Mouse (Mus musculus) forebrain, embryonic 12.5 days (tissue): Measurements from ENCODE around the gene Tmc6. TPM values are rescaled to one million over a fixed set of nuclear protein-coding genes. Genes with fewer than 3 reads are reported as not detected.
A peak's percentile ranks its signal among the peaks of the same experiment; 100 is the strongest.
"Not testable (repeated sequence)": the region's sequence is repeated elsewhere in the genome, so short reads cannot be mapped to it uniquely, and the experiment has no call there.

Source experiments
- ATAC-seq: fragments of 200-750 bp; cut with Nextera tagmentation; 2 replicates; pipeline ENCODE4 v1.8.0; 2017; ENCODE audit warnings: moderate TSS enrichment; ENCODE audit not compliant: low FRiP score
- H3K27ac ChIP-seq: fragments of 300-500 bp; sonication (generic); 2 replicates; pipeline ENCODE4 v1.5.1; 2016; ENCODE audit warnings: mild to moderate bottlenecking
- H3K27me3 ChIP-seq: fragments of 300-500 bp; sonication (generic); 2 replicates; pipeline ENCODE4 v1.6.1; 2016; ENCODE audit warnings: mild to moderate bottlenecking
- H3K36me3 ChIP-seq: fragments of 300-500 bp; sonication (generic); replicated peaks from 2 replicates; pipeline ENCODE4 v1.6.1; 2016; ENCODE audit warnings: mild to moderate bottlenecking
- H3K4me1 ChIP-seq: fragments of 300-500 bp; sonication (generic); 2 replicates; pipeline ENCODE4 v1.6.1; 2016
- H3K4me2 ChIP-seq: fragments of 300-500 bp; sonication (generic); 2 replicates; pipeline ENCODE4 v1.6.1; 2016; ENCODE audit warnings: mild to moderate bottlenecking, moderate library complexity
- H3K4me3 ChIP-seq: fragments of 300-500 bp; sonication (generic); replicated peaks from 2 replicates; pipeline ENCODE4 v1.5.1; 2016; ENCODE audit warnings: mild to moderate bottlenecking
- H3K9ac ChIP-seq: fragments of 300-500 bp; sonication (generic); 2 replicates; pipeline ENCODE4 v1.6.1; 2016; ENCODE audit warnings: mild to moderate bottlenecking
- H3K9me3 ChIP-seq: fragments of 300-500 bp; sonication (generic); 2 replicates; pipeline ENCODE4 v1.6.1; 2016
- WGBS: fragments of 180-500 bp; shearing (Covaris S2); methylation state at CpG from one replicate; pipeline ENCODE4 v1.1.7; 2016; 5-methylcytosine and 5-hydroxymethylcytosine counted together
- polyA plus RNA-seq: library from polyadenylated mRNA; unstranded; fragments of >200 nt; fragmentation: Nextera tagmentation; extraction: Ambion mirVana; gene quantifications from 2 replicates; pipeline ENCODE4 v1.2.1, GENCODE M21; 2016

Tmc6 gene
- polyA plus RNA-seq, 1 experiment from 2014 or later = 4.4 TPM

DNA sequence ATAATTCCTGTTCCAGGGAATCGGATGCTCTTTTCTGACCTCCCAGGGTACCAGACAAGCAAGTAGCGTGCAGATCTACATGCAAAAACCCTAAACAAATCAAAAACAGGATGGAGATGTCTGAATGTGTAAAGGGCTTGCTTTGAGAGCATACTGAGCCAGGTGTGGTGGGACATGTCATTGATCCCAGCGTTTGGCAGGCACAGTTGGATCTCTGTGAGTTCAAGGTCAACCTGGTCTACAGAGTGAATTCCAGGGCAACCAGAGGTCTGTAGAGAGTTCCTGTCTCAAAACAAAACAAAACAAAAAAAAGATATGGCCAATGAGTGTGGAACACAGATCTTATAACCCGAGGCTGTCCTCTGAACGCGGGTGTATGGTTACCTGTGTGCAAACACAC, 41.4 kb upstream of the Tmc6 start:
- Histone ChIP-seq H3K4me3 (no peak overlapping the region), H3K27ac (no peak overlapping the region), H3K4me1 (peaks cover 53% of the 10 kb centered on the region), H3K36me3 (peaks cover 51% of the 10 kb centered on the region), H3K27me3 (no peaks in the 10 kb centered on the region), H3K4me2 (peak overlapping the region; percentile 81; the same call in 1 of the 2 replicates), H3K9ac (no peak overlapping the region), H3K9me3 (no peaks in the 10 kb centered on the region)
- ATAC-seq = no peak
- WGBS = 91% methylated on average over 6 of the region's 6 CpGs

GRCm38 (mm10) chr11:117822728-117823241, 40.8 kb upstream of the Tmc6 start:
- Histone ChIP-seq H3K36me3 (peaks cover 56% of the 10 kb centered on the region), H3K27me3 (no peaks in the 10 kb centered on the region), H3K4me2 (no peak overlapping the region), H3K4me3 (no peak overlapping the region), H3K4me1 (peaks cover 47% of the 10 kb centered on the region), H3K9me3 (no peaks in the 10 kb centered on the region), H3K9ac (no peak overlapping the region), H3K27ac (no peak overlapping the region)
- no peak for ATAC-seq
- 92% methylated on average over 7 of the region's 7 CpGs for WGBS

- no peaks in the 10 kb centered on the region for H3K27me3 ChIP-seq
- H3K4me2 ChIP-seq = no peak overlapping the region
- ATAC-seq = no peak
- H3K4me3 ChIP-seq = no peak overlapping the region
- WGBS = 88% methylated on average over 9 of the region's 9 CpGs
- no peak overlapping the region for H3K9ac ChIP-seq
- H3K27ac ChIP-seq = no peak overlapping the region
- peaks cover 38% of the 10 kb centered on the region for H3K4me1 ChIP-seq
- peaks cover 66% of the 10 kb centered on the region for H3K36me3 ChIP-seq
- no peaks in the 10 kb centered on the region for H3K9me3 ChIP-seq
These were observed 39.9 kb upstream of the Tmc6 start for GRCm38 (mm10) chr11:117821868-117822267.

DNA sequence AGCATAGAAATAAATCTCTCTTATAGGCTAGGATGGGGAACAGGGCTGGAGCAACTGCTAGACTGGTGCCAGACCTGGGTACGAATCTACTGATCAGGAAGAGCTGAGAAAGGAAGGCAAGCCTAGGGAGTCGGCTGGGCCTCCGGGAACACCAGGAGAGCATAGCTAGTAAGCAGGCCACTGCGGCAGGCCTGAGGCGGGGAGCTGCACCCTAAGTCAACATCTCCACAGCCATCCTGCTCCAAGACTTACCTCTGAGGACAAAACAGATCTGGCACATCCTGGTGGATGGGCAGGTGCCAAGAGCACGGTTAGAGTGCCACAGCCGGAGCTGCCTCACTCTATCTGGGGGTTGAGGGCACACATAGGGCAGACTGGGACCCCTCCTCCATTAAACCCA, 38.2 kb upstream of the Tmc6 start:
- Histone ChIP-seq H3K27me3 (no peaks in the 10 kb centered on the region), H3K36me3 (peaks cover 82% of the 10 kb centered on the region), H3K4me1 (peaks cover 21% of the 10 kb centered on the region), H3K4me2 (no peak overlapping the region), H3K9ac (no peak overlapping the region), H3K27ac (no peak overlapping the region), H3K4me3 (no peak overlapping the region), H3K9me3 (no peaks in the 10 kb centered on the region)
- no peak for ATAC-seq
- WGBS = 94% methylated on average over 7 of the region's 7 CpGs

DNA sequence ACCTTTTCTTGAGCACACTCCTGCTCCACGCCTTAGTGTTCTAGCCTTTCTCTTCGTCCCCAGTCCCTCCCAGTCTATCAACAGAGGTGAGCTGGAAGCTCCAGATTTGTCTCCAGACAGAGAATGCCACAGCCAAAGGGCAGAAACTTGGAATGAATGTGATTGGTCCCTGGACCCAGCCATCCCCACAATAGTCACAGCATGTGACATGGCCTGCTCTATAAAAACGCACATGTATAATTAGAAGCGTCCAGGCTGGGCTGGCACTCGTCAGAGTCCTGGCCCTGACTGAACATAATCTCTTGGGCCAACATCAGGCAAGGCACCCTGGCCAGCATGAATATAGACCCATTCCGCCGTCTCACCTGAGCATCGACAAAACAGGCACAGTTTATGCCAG, 37.1 kb upstream of the Tmc6 start:
- Histone ChIP-seq H3K4me1 (peaks cover 12% of the 10 kb centered on the region), H3K4me2 (no peak overlapping the region), H3K9ac (no peak overlapping the region), H3K36me3 (peaks cover 93% of the 10 kb centered on the region), H3K27ac (no peak overlapping the region), H3K9me3 (no peaks in the 10 kb centered on the region), H3K4me3 (no peak overlapping the region), H3K27me3 (no peaks in the 10 kb centered on the region)
- WGBS = 71% methylated on average over 8 of the region's 8 CpGs
- ATAC-seq = no peak

- Histone ChIP-seq H3K27me3 (no peaks in the 10 kb centered on the region), H3K36me3 (peaks cover 94% of the 10 kb centered on the region), H3K4me2 (no peak overlapping the region), H3K9me3 (no peaks in the 10 kb centered on the region), H3K4me3 (no peak overlapping the region), H3K4me1 (no peaks in the 10 kb centered on the region), H3K9ac (no peak overlapping the region), H3K27ac (no peak overlapping the region)
- ATAC-seq = no peak
- WGBS = 89% methylated on average over 13 of the region's 13 CpGs
These were observed 34.5 kb upstream of the Tmc6 start for GRCm38 (mm10) chr11:117816389-117816996.

DNA sequence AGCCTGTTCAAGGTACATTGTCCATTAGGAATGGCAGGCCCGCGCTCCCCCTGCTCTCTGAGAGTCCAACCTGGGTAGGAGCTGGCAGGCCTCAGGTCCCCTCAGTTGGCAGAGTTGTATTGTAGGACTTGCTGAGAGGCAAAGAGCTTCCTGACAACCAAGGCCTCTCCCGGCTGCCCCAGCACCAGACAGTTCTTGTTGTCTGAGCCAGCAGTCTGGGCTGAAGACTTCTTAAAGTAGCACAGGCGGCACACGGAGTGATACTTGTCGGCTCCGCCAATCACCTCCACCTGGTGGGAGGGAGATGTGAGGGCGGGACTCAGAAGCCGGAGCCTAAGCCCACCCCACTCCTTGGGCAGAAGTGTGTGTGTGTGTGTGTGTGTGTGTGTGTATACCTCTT, 33.9 kb upstream of the Tmc6 start:
- H3K9me3 ChIP-seq, H3K9ac ChIP-seq, H3K4me2 ChIP-seq, ATAC-seq, H3K27me3 ChIP-seq, H3K27ac ChIP-seq, H3K4me3 ChIP-seq, H3K4me1 ChIP-seq: not testable (repeated sequence)
- peaks cover 88% of the 10 kb centered on the region for H3K36me3 ChIP-seq
- 90% methylated on average over 9 of the region's 9 CpGs for WGBS

DNA sequence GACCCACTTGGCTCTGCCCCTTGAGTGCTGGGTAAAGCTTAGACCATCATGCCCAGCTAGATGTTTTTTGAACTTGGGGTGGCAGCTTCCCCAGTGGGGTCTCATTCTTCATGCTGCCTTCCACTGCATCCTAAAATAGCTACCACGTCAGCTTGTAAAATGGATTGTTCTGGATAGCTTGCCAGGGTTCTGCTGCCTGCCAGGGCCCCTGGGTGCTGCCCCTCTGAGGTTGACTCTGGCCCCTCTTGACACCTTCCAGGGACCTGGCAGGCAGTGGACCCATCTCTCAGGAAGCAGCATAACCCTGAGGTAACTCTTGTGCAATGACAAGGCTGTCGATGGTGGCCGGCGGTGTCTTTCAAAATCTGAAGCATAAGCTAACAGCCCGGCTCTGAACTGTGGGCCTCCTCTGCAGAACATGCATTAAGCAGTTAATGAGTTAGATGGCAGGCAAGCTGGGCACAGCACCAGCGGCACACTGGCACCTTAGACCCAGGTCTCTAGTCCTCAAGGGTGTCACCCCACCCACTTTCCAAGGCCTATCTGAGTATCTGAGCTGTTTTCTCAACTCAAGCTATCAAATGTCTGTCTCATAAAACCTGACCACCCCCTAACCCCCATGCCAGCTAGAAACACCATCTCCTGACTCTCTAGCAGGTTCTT, 32.8 kb upstream of the Tmc6 start:
- Histone ChIP-seq H3K27ac (no peak overlapping the region), H3K4me1 (peaks cover 16% of the 10 kb centered on the region), H3K4me2 (no peak overlapping the region), H3K36me3 (peaks cover 78% of the 10 kb centered on the region), H3K4me3 (no peak overlapping the region), H3K9ac (no peak overlapping the region), H3K27me3 (peaks cover 4% of the 10 kb centered on the region; the same call in 1 of the 2 replicates), H3K9me3 (no peaks in the 10 kb centered on the region)
- WGBS = 94% methylated on average over 6 of the region's 6 CpGs
- ATAC-seq = no peak

- Histone ChIP-seq H3K4me2 (no peak overlapping the region), H3K27ac (no peak overlapping the region), H3K36me3 (peaks cover 68% of the 10 kb centered on the region), H3K27me3 (peaks cover 4% of the 10 kb centered on the region; the same call in 1 of the 2 replicates), H3K9ac (no peak overlapping the region), H3K4me3 (no peak overlapping the region), H3K9me3 (no peaks in the 10 kb centered on the region), H3K4me1 (peaks cover 19% of the 10 kb centered on the region)
- 83% methylated on average over 5 of the region's 5 CpGs for WGBS
- no peak for ATAC-seq
These were observed 31.9 kb upstream of the Tmc6 start for GRCm38 (mm10) chr11:117813867-117814266.

- Histone ChIP-seq H3K27me3 (peaks cover 8% of the 10 kb centered on the region; the same call in 1 of the 2 replicates), H3K9me3 (no peaks in the 10 kb centered on the region), H3K4me2 (peak overlapping the region; percentile 85), H3K4me3 (peak overlapping the region; percentile 70), H3K9ac (peak overlapping the region; percentile 69), H3K4me1 (peaks cover 19% of the 10 kb centered on the region), H3K36me3 (peaks cover 36% of the 10 kb centered on the region), H3K27ac (0 out of 2 replicates have a peak overlapping the region, but pooled peaks have one; percentile 31)
- under 1% methylated on average over 21 of the region's 21 CpGs for WGBS
- peak; percentile 78 for ATAC-seq
These were observed 28.5 kb upstream of the Tmc6 start for GRCm38 (mm10) chr11:117810401-117811046.

DNA sequence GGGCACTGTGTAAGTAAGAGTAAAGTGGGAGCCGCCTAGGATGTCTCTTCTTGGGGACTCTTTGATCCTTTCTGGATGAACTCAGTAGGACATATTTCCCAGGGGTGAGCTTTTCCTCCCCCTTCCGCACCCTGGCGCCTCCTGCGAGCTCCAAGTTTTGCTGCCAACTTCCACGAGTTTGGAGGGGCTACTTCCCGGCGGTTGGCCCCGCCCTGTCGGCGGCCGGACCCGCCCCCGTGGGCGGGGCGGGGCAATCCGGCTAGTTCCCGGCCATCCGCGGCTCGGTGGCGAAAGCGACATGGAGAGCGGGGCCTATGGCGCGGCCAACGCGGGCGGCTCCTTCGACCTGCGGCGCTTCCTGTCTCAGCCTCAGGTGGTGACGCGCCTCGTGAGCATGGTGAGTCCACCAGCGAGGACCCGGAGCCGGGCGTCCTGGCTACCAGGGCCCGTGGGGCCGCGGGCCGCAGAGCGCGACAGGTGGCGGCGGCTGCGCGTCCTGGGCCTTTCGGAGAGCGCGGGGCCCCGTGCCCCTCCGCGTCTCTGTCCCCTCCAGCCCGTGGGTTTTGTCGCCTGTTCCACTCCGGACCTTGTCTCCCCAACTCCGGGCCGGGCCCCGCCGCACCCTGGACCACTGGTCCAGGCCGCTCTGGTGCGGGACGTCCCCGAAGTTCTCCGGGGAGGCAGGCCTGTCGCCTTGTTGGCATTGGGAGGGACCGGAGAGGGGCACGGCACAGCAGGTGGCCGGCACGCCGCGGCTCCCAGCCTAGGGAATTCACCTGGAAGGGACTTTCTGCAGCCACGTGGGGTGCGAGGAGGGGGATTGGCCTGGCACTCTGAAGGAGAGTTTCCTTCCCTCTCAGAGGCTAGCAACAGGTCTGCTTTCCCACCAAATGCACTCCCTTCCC, 27.7 kb upstream of the Tmc6 start, which contains the start of the genes Gm20708 and Syngr2:
TSS of gene Gm20708 (plus strand) at position 262 of the 905 bp plus-strand sequence.
TSS of gene Syngr2 (plus strand) at position 262 of the 905 bp plus-strand sequence.
- Histone ChIP-seq H3K27me3 (peaks cover 8% of the 10 kb centered on the region; the same call in 1 of the 2 replicates), H3K9me3 (no peaks in the 10 kb centered on the region), H3K4me1 (peaks cover 19% of the 10 kb centered on the region), H3K9ac (peak within 1 kb of the TSS; percentile 69), H3K4me2 (peak within 1 kb of the TSS; percentile 85), H3K27ac (0 out of 2 replicates have a peak within 1 kb of the TSS, but pooled peaks have one; percentile 31), H3K4me3 (peak within 1 kb of the TSS; percentile 70), H3K36me3 (peaks cover 27% of the 10 kb centered on the region)
- peak; percentile 70 for ATAC-seq
- under 1% methylated on average over 62 of the region's 75 CpGs for WGBS
